Mouse (Mus musculus) cerebellum, adult 11 months (tissue): ENCODE results near the gene Ankle2.
A peak's percentile ranks its signal among the peaks of the same experiment; 100 is the strongest.

Experiments
- DNase-seq: peaks from one replicate; pipeline ENCODE4 v3.0.0; 2022

Ankle2 gene

GRCm38 (mm10) chr5:110230780-110231461 is at the start of gene Ankle2:
Ankle2 (plus strand) TSS chr5:110231004.
- DNase-seq: peak; percentile 89

GRCm38 (mm10) chr5:110181716-110182115 is 49.1 kb upstream of the Ankle2 start:
- no peak for DNase-seq

- no peak for DNase-seq
Measured at GRCm38 (mm10) chr5:110203164-110203895, 27.5 kb upstream of the Ankle2 start.

GRCm38 (mm10) chr5:110204777-110205176 is 26.0 kb upstream of the Ankle2 start:
- no peak for DNase-seq

- no peak for DNase-seq
Measured at GRCm38 (mm10) chr5:110211312-110211711, 19.5 kb upstream of the Ankle2 start.

GRCm38 (mm10) chr5:110216780-110217179 is 14.0 kb upstream of the Ankle2 start:
- DNase-seq: no peak

GRCm38 (mm10) chr5:110220331-110220730 is 10.5 kb upstream of the Ankle2 start:
- DNase-seq: no peak

- DNase-seq: peak; percentile 67
Measured at GRCm38 (mm10) chr5:110222757-110223156, 8.0 kb upstream of the Ankle2 start.

GRCm38 (mm10) chr5:110225056-110225455 is 5.7 kb upstream of the Ankle2 start:
- DNase-seq: no peak

- no peak for DNase-seq
Measured at GRCm38 (mm10) chr5:110227336-110227883, 3.4 kb upstream of the Ankle2 start.

GRCm38 (mm10) chr5:110230401-110230779 is 414 bp upstream of the Ankle2 start:
- DNase-seq: no peak

- DNase-seq: no peak
Measured at GRCm38 (mm10) chr5:110231638-110232037, 834 bp downstream of the Ankle2 start.

GRCm38 (mm10) chr5:110232346-110232745 is 1.5 kb downstream of the Ankle2 start:
- DNase-seq: no peak

- DNase-seq: no peak
Measured at GRCm38 (mm10) chr5:110244091-110244490, 13.3 kb downstream of the Ankle2 start.

GRCm38 (mm10) chr5:110266941-110267340 is 36.1 kb downstream of the Ankle2 start:
- no peak for DNase-seq

- peak; percentile 86 for DNase-seq
Measured at GRCm38 (mm10) chr5:110269141-110270101, 38.6 kb downstream of the Ankle2 start, which contains the start of gene Pgam5. Pgam5 (minus strand) TSS chr5:110269913.

- no peak for DNase-seq
Measured at GRCm38 (mm10) chr5:110270242-110270641, 39.4 kb downstream of the Ankle2 start.

GRCm38 (mm10) chr5:110274147-110274546 is 43.3 kb downstream of the Ankle2 start:
- no peak for DNase-seq

GRCm38 (mm10) chr5:110274846-110275245 is 44.0 kb downstream of the Ankle2 start:
- no peak for DNase-seq

- DNase-seq: no peak
Measured at GRCm38 (mm10) chr5:110276391-110276790, 45.6 kb downstream of the Ankle2 start.

- no peak for DNase-seq
Measured at GRCm38 (mm10) chr5:110276910-110277309, 46.1 kb downstream of the Ankle2 start.

- DNase-seq: no peak
Measured at GRCm38 (mm10) chr5:110281984-110282383, 51.2 kb downstream of the Ankle2 start.

GRCm38 (mm10) chr5:110284536-110284935 is 53.7 kb downstream of the Ankle2 start:
- peak; percentile 31 for DNase-seq
